Mouse (Mus musculus) right cerebral cortex, postnatal 14 days (tissue): ENCODE measurements around the gene Apof.
"Not testable (repeated sequence)": the region's sequence is repeated elsewhere in the genome, so short reads cannot be mapped to it uniquely, and the experiment has no call there.

Experiments
- DNase-seq: peaks from one replicate; pipeline ENCODE4 v3.0.0; 2022

The Apof gene

GRCm38 (mm10) chr10:128259946-128260345, 8.5 kb upstream of the Apof start:
- DNase-seq: no peak

- DNase-seq: not testable (repeated sequence)
These were observed 8.1 kb upstream of the Apof start for GRCm38 (mm10) chr10:128260376-128260775.

GRCm38 (mm10) chr10:128262300-128262699, 6.2 kb upstream of the Apof start:
- DNase-seq: no peak

GRCm38 (mm10) chr10:128263393-128264310, 4.8 kb upstream of the Apof start:
- no peak for DNase-seq

GRCm38 (mm10) chr10:128269206-128269910, 887 bp downstream of the Apof start:
- no peak for DNase-seq

- peak; percentile 95 for DNase-seq
These were observed 1.9 kb downstream of the Apof start, which contains the start of gene Stat2 for GRCm38 (mm10) chr10:128270287-128270841. TSS of gene Stat2 (plus strand) at chr10:128270559.

- no peak for DNase-seq
These were observed 2.4 kb downstream of the Apof start for GRCm38 (mm10) chr10:128270866-128271265.

GRCm38 (mm10) chr10:128271883-128272282, 3.4 kb downstream of the Apof start:
- no peak for DNase-seq

GRCm38 (mm10) chr10:128272819-128273439, 4.5 kb downstream of the Apof start:
- not testable (repeated sequence) for DNase-seq

GRCm38 (mm10) chr10:128275374-128275773, 6.9 kb downstream of the Apof start:
- DNase-seq: not testable (repeated sequence)

- DNase-seq: no peak
These were observed 9.7 kb downstream of the Apof start for GRCm38 (mm10) chr10:128278158-128278557.

- DNase-seq: no peak
These were observed 12.5 kb downstream of the Apof start for GRCm38 (mm10) chr10:128280943-128281342.

- DNase-seq: no peak
These were observed 13.2 kb downstream of the Apof start for GRCm38 (mm10) chr10:128281682-128282081.

GRCm38 (mm10) chr10:128282886-128283450, 14.5 kb downstream of the Apof start:
- DNase-seq: no peak

- peak; percentile 77 for DNase-seq
These were observed 15.4 kb downstream of the Apof start for GRCm38 (mm10) chr10:128283604-128284579.

GRCm38 (mm10) chr10:128290594-128290993, 22.1 kb downstream of the Apof start:
- DNase-seq: not testable (repeated sequence)

- no peak for DNase-seq
These were observed 28.1 kb downstream of the Apof start for GRCm38 (mm10) chr10:128296370-128297090.

GRCm38 (mm10) chr10:128297221-128297620, 28.8 kb downstream of the Apof start:
- no peak for DNase-seq

GRCm38 (mm10) chr10:128297622-128298021, 29.2 kb downstream of the Apof start:
- no peak for DNase-seq

- DNase-seq: no peak
These were observed 29.8 kb downstream of the Apof start for GRCm38 (mm10) chr10:128298243-128298642.

- DNase-seq: no peak
These were observed 30.3 kb downstream of the Apof start, which contains the start of gene Il23a for GRCm38 (mm10) chr10:128298702-128299171. TSS of gene Il23a (minus strand) at chr10:128298752.
